Mouse (Mus musculus) liver, embryonic 12.5 days (tissue): ENCODE results near the gene Papolb. TPM values are rescaled to one million over a fixed set of nuclear protein-coding genes. Genes with fewer than 3 reads are reported as not detected.

Source experiments
- ATAC-seq: fragments of 200-750 bp; cut with Nextera tagmentation; 2 replicates; pipeline ENCODE4 v1.8.0; 2017; ENCODE audit warnings: moderate number of reproducible peaks, mild to moderate bottlenecking, moderate library complexity
- H3K27ac ChIP-seq: fragments of 300-500 bp; sonication (generic); 2 replicates; pipeline ENCODE4 v1.5.1; 2016; ENCODE audit warnings: mild to moderate bottlenecking
- H3K27me3 ChIP-seq: fragments of 300-500 bp; sonication (generic); replicated peaks from 2 replicates; pipeline ENCODE4 v1.6.1; 2016; ENCODE audit warnings: mild to moderate bottlenecking, moderate library complexity
- H3K36me3 ChIP-seq: fragments of 300-500 bp; sonication (generic); 2 replicates; pipeline ENCODE4 v1.6.1; 2016; ENCODE audit warnings: mild to moderate bottlenecking, moderate library complexity
- H3K4me1 ChIP-seq: fragments of 300-500 bp; sonication (generic); 2 replicates; pipeline ENCODE4 v1.6.1; 2016
- H3K4me2 ChIP-seq: fragments of 300-500 bp; sonication (generic); 2 replicates; pipeline ENCODE4 v1.6.1; 2016; ENCODE audit warnings: mild to moderate bottlenecking, moderate library complexity
- H3K4me3 ChIP-seq: fragments of 300-500 bp; sonication (generic); 2 replicates; pipeline ENCODE4 v1.5.1; 2016; ENCODE audit warnings: mild to moderate bottlenecking, moderate library complexity
- H3K9ac ChIP-seq: fragments of 300-500 bp; sonication (generic); 2 replicates; pipeline ENCODE4 v1.6.1; 2016; ENCODE audit warnings: mild to moderate bottlenecking, moderate library complexity
- H3K9me3 ChIP-seq: fragments of 300-500 bp; sonication (generic); replicated peaks from 2 replicates; pipeline ENCODE4 v1.6.1; 2016; ENCODE audit warnings: mild to moderate bottlenecking, moderate library complexity
- WGBS: fragments of 180-500 bp; shearing (Covaris S2); methylation state at CpG from one replicate; pipeline ENCODE4 v1.1.7; 2016; ENCODE audit not compliant: insufficient replicate concordance; 5-methylcytosine and 5-hydroxymethylcytosine counted together
- polyA plus RNA-seq: library from polyadenylated mRNA; unstranded; fragments of >200 nt; fragmentation: Nextera tagmentation; extraction: Ambion mirVana; gene quantifications from 2 replicates; pipeline ENCODE4 v1.2.1, GENCODE M21; 2016

Gene Papolb
- polyA plus RNA-seq, 1 experiment from 2014 or later = 0.05 TPM

DNA sequence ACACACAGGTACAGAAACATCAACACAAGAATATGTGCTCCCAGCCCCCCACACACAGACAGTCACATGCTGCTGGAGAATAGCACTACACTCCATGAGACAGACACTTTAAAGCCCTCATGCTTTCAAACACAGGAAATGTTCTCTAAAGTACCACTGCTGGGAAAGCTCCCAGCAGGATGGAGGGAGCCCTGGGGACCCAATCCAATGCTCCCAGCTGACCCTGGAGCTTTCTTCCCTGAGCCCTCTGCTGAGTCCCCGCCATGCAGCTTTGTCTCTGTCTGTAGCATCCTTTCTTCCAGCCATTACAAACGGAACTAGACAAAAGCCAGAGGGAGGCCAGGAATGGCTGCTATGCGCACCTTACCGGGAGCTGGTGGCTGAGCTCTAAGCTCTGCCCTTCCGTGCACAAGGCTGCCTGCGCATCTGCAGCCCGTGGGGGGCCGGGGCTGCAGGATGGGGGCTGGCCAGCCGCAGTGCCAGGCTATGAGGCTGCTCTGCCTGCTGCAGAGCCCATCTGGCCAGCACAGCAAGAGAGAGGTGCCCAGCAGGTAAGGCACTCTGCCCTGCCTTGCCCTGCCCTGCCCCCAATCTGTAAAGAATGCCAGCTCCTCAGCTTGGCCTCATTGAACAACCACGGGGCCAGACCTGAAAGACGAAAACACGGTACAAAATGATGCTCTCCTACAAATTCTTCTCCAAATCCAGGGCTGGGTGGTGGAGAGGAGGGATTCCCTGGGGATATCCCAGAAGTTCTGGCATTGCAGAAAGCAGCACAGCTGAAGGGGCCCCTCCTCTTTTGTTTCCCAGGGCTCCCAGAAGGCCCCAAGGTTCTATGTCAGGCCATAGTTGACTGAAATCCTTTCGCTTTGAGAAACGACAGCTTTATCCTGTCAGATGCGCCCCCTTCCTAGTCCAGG lies 20.5 kb downstream of the Papolb start:
- H3K4me2 ChIP-seq = no peak overlapping the region
- H3K36me3 ChIP-seq = no peaks in the 10 kb centered on the region
- H3K27me3 ChIP-seq = peaks cover 31% of the 10 kb centered on the region
- no peak overlapping the region for H3K4me3 ChIP-seq
- ATAC-seq = no peak
- H3K9ac ChIP-seq = no peak overlapping the region
- no peak overlapping the region for H3K27ac ChIP-seq
- no peaks in the 10 kb centered on the region for H3K4me1 ChIP-seq
- WGBS = 43% methylated on average over 15 of the region's 15 CpGs
- no peaks in the 10 kb centered on the region for H3K9me3 ChIP-seq

- Histone ChIP-seq H3K27me3 (peaks cover 31% of the 10 kb centered on the region), H3K9me3 (no peaks in the 10 kb centered on the region), H3K4me1 (no peaks in the 10 kb centered on the region), H3K9ac (no peak overlapping the region), H3K4me3 (no peak overlapping the region), H3K36me3 (no peaks in the 10 kb centered on the region), H3K4me2 (no peak overlapping the region), H3K27ac (no peak overlapping the region)
- ATAC-seq = no peak
- WGBS = 60% methylated on average over 3 of the region's 3 CpGs
Observed at GRCm38 (mm10) chr5:142505695-142506423, 24.0 kb downstream of the Papolb start.

- Histone ChIP-seq H3K4me3 (no peak overlapping the region), H3K4me2 (no peak overlapping the region), H3K9me3 (no peaks in the 10 kb centered on the region), H3K27me3 (peaks cover 19% of the 10 kb centered on the region), H3K4me1 (no peaks in the 10 kb centered on the region), H3K9ac (no peak overlapping the region), H3K36me3 (no peaks in the 10 kb centered on the region), H3K27ac (no peak overlapping the region)
- 59% methylated on average over 3 of the region's 3 CpGs for WGBS
- no peak for ATAC-seq
Observed at GRCm38 (mm10) chr5:142504175-142504574, 25.7 kb downstream of the Papolb start.

DNA sequence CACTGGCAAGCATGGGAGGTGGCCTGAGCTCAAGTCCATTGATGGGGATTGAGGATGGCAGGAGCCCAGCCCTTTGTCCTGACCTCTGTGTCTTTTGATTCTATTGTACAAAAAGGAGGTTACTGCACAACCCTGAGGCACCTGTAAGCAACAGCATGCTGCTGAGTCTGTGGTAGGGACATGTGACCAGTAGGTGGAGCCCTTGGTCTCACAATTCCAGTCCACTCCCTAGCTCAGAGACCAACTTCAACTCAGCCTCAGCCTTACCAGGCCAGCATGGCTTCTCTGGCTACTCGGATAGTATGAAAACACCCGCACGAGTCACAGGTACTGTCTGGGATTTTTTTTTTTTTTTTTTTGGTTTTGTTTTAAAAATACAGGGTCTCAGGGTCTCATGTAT lies 27.5 kb downstream of the Papolb start:
- Histone ChIP-seq H3K4me3 (no peak overlapping the region), H3K4me2 (no peak overlapping the region), H3K27ac (no peak overlapping the region), H3K4me1 (no peaks in the 10 kb centered on the region), H3K36me3 (no peaks in the 10 kb centered on the region), H3K9me3 (no peaks in the 10 kb centered on the region), H3K27me3 (0 out of 2 replicates have a peak, but pooled peaks cover 8% of the 10 kb centered on the region), H3K9ac (no peak overlapping the region)
- ATAC-seq = peak; percentile 72
- 11% methylated on average over 3 of the region's 3 CpGs for WGBS

DNA sequence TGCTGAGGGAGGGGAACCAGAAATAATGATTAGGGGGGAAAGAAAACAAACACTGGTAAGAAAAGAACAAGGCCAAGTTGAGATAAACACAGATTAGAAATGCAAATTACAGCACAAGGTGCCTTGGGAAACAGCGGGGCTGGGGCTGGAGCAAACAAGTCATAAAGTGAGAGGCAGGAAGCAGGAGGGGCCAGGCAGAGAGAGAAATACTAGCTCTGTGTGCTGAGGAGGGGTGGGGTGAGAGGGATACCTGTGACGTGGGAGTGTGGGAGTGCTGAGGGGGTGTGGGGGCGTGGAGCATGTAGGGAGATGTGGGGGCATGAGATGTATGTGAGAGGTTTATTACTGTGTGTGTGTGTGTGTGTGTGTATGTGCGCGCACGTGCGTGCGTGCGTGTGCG lies 29.0 kb downstream of the Papolb start:
- ATAC-seq = no peak
- Histone ChIP-seq H3K4me1 (no peaks in the 10 kb centered on the region), H3K27ac (no peak overlapping the region), H3K9ac (no peak overlapping the region), H3K4me3 (no peak overlapping the region), H3K27me3 (0 out of 2 replicates have a peak, but pooled peaks cover 3% of the 10 kb centered on the region), H3K4me2 (no peak overlapping the region), H3K9me3 (no peaks in the 10 kb centered on the region), H3K36me3 (no peaks in the 10 kb centered on the region)
- 67% methylated on average over 10 of the region's 10 CpGs for WGBS

- Histone ChIP-seq H3K36me3 (no peaks in the 10 kb centered on the region), H3K27ac (no peak overlapping the region), H3K4me3 (no peak overlapping the region), H3K9me3 (no peaks in the 10 kb centered on the region), H3K4me1 (no peaks in the 10 kb centered on the region), H3K27me3 (peaks cover 13% of the 10 kb centered on the region), H3K4me2 (no peak overlapping the region), H3K9ac (no peak overlapping the region)
- ATAC-seq = no peak
- WGBS = 29% methylated on average over 3 of the region's 3 CpGs
Observed at GRCm38 (mm10) chr5:142498964-142499363, 30.9 kb downstream of the Papolb start.

DNA sequence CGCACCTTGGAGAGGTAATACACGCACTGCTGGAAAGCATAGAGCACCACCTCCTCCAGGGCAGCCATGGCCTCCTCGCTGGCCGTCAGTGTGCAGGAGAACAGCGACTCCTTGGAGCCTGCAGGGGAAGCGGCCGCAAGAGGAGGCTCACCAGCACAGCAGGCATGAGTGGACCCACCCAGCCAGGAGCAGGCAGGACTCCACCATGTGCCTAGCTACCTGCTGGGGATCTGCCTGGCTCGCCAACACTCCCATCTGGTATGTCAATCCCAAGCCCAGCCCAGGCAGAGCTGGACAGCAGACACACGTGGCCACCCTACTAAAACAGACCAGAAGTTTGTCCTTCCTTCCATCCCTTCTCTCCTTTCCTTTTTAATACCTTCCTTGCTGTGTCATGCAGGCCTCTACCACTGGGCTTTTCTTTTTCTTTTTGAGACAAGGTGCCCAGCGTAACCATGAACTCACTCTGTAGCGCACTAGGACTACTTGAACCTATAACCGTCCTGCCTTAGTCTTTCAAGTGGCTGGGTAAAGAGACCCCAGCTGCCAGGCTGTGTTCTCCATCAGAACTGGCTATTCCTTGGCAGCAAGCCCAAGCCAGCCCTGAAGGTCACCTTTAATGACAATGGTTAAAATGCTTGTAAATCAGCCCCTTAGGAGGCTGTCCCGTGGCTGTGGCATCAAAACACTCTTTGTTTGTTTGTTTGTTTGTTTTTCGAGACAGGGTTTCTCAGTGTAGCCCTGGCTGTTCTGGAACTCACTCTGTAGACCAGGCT lies 34.4 kb downstream of the Papolb start:
- no peaks in the 10 kb centered on the region for H3K36me3 ChIP-seq
- no peak for ATAC-seq
- H3K4me2 ChIP-seq = no peak overlapping the region
- H3K4me1 ChIP-seq = no peaks in the 10 kb centered on the region
- H3K9ac ChIP-seq = no peak overlapping the region
- H3K4me3 ChIP-seq = no peak overlapping the region
- no peaks in the 10 kb centered on the region for H3K9me3 ChIP-seq
- 54% methylated on average over 14 of the region's 14 CpGs for whole genome bisulfite sequencing
- no peak overlapping the region for H3K27ac ChIP-seq
- peaks cover 10% of the 10 kb centered on the region for H3K27me3 ChIP-seq

DNA sequence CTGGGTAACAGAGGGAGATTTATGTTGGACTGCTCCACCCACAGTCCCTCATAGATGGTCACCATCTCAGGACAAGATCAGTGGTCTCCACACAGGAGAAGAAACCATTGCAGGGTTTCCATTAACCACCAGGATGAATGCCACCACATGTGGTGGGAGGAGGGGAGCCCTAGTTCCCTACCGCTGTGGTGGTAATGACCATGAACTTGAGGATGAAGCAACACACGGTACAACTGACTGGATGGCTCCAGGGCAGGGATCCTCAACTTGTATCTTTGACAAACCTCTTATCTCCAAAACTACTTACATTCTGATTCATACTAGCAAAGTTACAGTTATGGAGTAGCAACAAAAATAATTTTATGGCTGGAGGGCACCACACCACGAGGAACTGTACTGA lies 36.6 kb downstream of the Papolb start:
- no peak overlapping the region for H3K27ac ChIP-seq
- H3K36me3 ChIP-seq = no peaks in the 10 kb centered on the region
- WGBS = 64% methylated on average over 3 of the region's 3 CpGs
- no peak overlapping the region for H3K4me2 ChIP-seq
- H3K9me3 ChIP-seq = no peaks in the 10 kb centered on the region
- H3K4me1 ChIP-seq = no peaks in the 10 kb centered on the region
- H3K27me3 ChIP-seq = peaks cover 10% of the 10 kb centered on the region
- H3K9ac ChIP-seq = no peak overlapping the region
- ATAC-seq = no peak
- no peak overlapping the region for H3K4me3 ChIP-seq

DNA sequence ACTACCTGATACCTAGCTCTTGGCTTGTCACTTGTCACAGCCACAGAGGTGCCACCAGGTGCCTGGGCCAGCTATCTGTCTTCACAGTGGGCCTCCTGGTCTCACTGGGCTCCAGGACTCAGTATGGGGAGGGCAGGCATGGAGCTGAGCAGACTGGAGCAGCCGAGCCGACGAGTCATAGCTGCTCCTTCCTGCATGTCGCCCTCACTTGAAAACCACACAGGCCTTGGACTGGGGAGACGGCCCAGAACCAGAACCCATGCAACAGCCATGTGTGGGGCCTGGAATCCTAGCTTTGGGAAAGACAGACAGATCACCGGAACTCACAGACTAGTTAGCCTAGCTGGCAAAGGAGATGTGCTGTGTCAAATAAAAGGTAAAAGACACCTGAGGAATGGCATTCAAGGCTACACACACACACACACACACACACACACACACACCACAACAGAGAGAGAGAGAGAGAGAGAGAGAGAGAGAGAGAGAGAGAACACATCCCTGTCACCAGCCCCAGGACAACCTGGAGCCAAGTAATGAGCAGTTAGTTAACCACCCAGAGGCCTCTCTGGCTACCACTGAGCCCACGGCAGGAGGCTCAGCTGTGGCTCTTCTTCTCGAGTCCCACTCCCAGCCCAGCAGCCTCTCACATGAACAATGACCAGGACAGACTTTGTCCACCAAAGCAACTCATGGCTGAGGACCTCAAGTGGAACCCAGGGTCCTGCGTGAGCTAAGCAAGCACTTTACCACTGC lies 39.7 kb downstream of the Papolb start:
- Histone ChIP-seq H3K4me2 (no peak overlapping the region), H3K9ac (no peak overlapping the region), H3K9me3 (no peaks in the 10 kb centered on the region), H3K27ac (no peak overlapping the region), H3K36me3 (no peaks in the 10 kb centered on the region), H3K4me1 (no peaks in the 10 kb centered on the region), H3K27me3 (peaks cover 8% of the 10 kb centered on the region), H3K4me3 (no peak overlapping the region)
- 45% methylated on average over 9 of the region's 9 CpGs for WGBS
- ATAC-seq = no peak

DNA sequence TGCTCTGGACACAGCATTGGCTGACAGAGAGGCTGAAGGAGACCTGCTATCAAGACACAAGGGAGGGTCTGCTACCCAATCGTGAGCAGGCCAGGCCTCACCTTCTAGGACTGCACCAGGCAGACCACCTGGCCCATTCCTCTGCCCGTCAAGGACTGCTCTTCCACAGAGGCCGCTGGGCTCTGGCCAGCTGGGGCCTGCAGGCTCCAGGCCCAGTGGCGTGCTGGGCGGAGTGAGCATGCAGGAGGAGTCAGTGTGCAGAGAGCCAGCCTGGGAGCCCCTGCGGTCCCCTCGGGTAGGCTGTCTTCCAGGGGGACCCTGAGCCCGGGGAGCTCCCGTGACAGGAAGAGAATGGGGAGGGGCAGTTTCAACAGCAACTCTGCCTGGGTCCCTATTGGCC lies 43.2 kb downstream of the Papolb start:
- H3K4me2 ChIP-seq = no peak overlapping the region
- H3K9ac ChIP-seq = no peak overlapping the region
- no peaks in the 10 kb centered on the region for H3K9me3 ChIP-seq
- 0 out of 2 replicates have a peak, but pooled peaks have one; percentile 9 for ATAC-seq
- H3K36me3 ChIP-seq = no peaks in the 10 kb centered on the region
- H3K4me3 ChIP-seq = no peak overlapping the region
- no peak overlapping the region for H3K27ac ChIP-seq
- H3K4me1 ChIP-seq = no peaks in the 10 kb centered on the region
- no peaks in the 10 kb centered on the region; the same call in 1 of the 2 replicates for H3K27me3 ChIP-seq
- 58% methylated on average over 9 of the region's 9 CpGs for WGBS

GRCm38 (mm10) chr5:142483581-142483980 lies 46.3 kb downstream of the Papolb start:
- Histone ChIP-seq H3K27ac (no peak overlapping the region), H3K9me3 (no peaks in the 10 kb centered on the region), H3K36me3 (no peaks in the 10 kb centered on the region), H3K27me3 (no peaks in the 10 kb centered on the region), H3K9ac (no peak overlapping the region), H3K4me3 (no peak overlapping the region), H3K4me2 (no peak overlapping the region), H3K4me1 (0 out of 2 replicates have a peak, but pooled peaks cover 4% of the 10 kb centered on the region)
- 80% methylated on average over 5 of the region's 5 CpGs for WGBS
- ATAC-seq = no peak
